Mouse (Mus musculus) MEL (cell line): ENCODE results near the gene 5730480H06Rik.

Experiments
- BHLHE40 ChIP-seq: IDR thresholded peaks from 2 replicates; pipeline ENCODE4 v1.6.1; 2012; ENCODE audit warnings: low read depth, mild to moderate bottlenecking, inconsistent platforms, low read length, improper control_type of control experiment, borderline replicate concordance
- CTCF ChIP-seq, 3 experiments: IDR thresholded peaks in 2 of 3; conservative IDR thresholded peaks in 1 of 3; 2 replicates each; pipeline ENCODE4 v1.5.1; 2011 to 2012; ENCODE audit warnings: low read length in 3 of 3, low read depth in 2 of 3, mild to moderate bottlenecking in 2 of 3, improper control_type of control experiment in 1 of 3, inconsistent platforms in 1 of 3, mixed read lengths in 1 of 3, moderate library complexity in 1 of 3; ENCODE audit not compliant: control insufficient read depth in 1 of 3, insufficient read depth in 1 of 3, poor library complexity in 1 of 3, severe bottlenecking in 1 of 3
- GATA1 ChIP-seq: IDR thresholded peaks from 2 replicates; pipeline ENCODE4 v1.6.1; 2011; ENCODE audit warnings: low read depth, low read length, improper control_type of control experiment
- MAFK ChIP-seq: IDR thresholded peaks from 2 replicates; pipeline ENCODE4 v1.6.1; 2011; ENCODE audit warnings: low read depth, mild to moderate bottlenecking, low read length, improper control_type of control experiment, borderline replicate concordance
- POLR2A ChIP-seq, 2 experiments: IDR thresholded peaks; 2 replicates each; pipeline ENCODE4 v1.6.1; 2011 to 2012; ENCODE audit warnings: low read length in 2 of 2, mild to moderate bottlenecking in 2 of 2, control low read depth in 1 of 2, improper control_type of control experiment in 1 of 2, low read depth in 1 of 2, moderate library complexity in 1 of 2; ENCODE audit not compliant: control insufficient read depth in 1 of 2, insufficient read depth in 1 of 2, poor library complexity in 1 of 2
- POLR2AphosphoS5 ChIP-seq: IDR thresholded peaks from 2 replicates; pipeline ENCODE4 v1.6.1; 2012; ENCODE audit warnings: low read depth, borderline replicate concordance, mild to moderate bottlenecking, inconsistent platforms, low read length, moderate library complexity, mixed read lengths

- no peak for TF ChIP-seq BHLHE40
- TF ChIP-seq POLR2AphosphoS5: no peak
- no peak for TF ChIP-seq CTCF (IDR thresholded peaks at IDR 0.05 in 2 of 3, conservative IDR thresholded peaks at IDR 0.05 in 1 of 3; ENCODE audit: control insufficient read depth in 1 of 3, insufficient read depth in 1 of 3, low read depth in 2 of 3, low read length in 3 of 3, poor library complexity in 1 of 3, severe bottlenecking in 1 of 3)
- TF ChIP-seq POLR2A (IDR thresholded peaks at IDR 0.05; ENCODE audit: control insufficient read depth in 1 of 2, insufficient read depth in 1 of 2, low read depth in 1 of 2, low read length in 2 of 2, poor library complexity in 1 of 2): no peak
- TF ChIP-seq GATA1: no peak
- no peak for TF ChIP-seq MAFK
Observed at GRCm38 (mm10) chr5:48402497-48402896, 74.7 kb downstream of the 5730480H06Rik start.
